Mouse (Mus musculus) lung, adult 2 months (tissue): Measurements from ENCODE around the gene 2010111I01Rik.

Experiments
- CTCF ChIP-seq: fragments of 200-500 bp; IDR thresholded peaks from 2 replicates; pipeline ENCODE4 v1.5.1; 2011; ENCODE audit warnings: mild to moderate bottlenecking, low read length, control low read depth; ENCODE audit not compliant: insufficient read depth
- POLR2A ChIP-seq: fragments of 200-500 bp; IDR thresholded peaks from 2 replicates; pipeline ENCODE4 v1.6.1; 2011; ENCODE audit warnings: low read depth, mild to moderate bottlenecking, control low read depth, low read length, borderline replicate concordance; ENCODE audit errors: extremely low read depth

DNA sequence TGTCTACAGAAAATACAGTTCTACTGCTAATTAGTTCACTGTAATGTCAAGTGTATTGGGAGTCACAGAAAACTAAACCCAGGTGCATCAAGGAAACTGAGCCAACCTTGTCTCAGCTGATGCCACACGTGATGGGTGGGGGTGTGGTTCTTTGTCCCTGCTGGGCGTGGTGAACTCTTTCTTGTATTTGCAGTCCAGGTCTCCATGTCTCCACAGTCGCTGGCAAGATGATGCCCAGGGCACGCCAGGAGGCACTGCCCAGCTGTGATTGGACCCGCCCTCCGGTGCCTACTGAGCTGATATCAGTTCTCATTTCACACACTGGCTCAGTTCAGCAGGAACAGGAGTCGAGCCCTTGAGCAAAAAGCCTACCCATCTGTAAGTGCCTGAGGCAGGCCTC is 336.2 kb downstream of the 2010111I01Rik start:
- TF ChIP-seq CTCF, result no peak
- TF ChIP-seq POLR2A, result no peak
